Mouse (Mus musculus): ENCODE results near the gene Leng9. TPM values are rescaled to one million over a fixed set of nuclear protein-coding genes. Genes with fewer than 3 reads are reported as not detected.

Gene Leng9
- polyA plus RNA-seq, 1 experiment from 2014 or later, result 4.3 TPM

GRCm38 (mm10) chr7:4117050-4117814, 32.9 kb downstream of the Leng9 start:
- no peaks in the 10 kb centered on the region for H3K9me3 ChIP-seq (ENCODE audit: low read length)
- no peak overlapping the region for H3K4me3 ChIP-seq (ENCODE audit: low read length)
- WGBS, result 73% methylated on average over 8 of the region's 8 CpGs
- no peak overlapping the region for H3K27ac ChIP-seq (ENCODE audit: low read length)
- no peak overlapping the region for H3K9ac ChIP-seq (replicated peaks; ENCODE audit: low read length)
- peaks cover 7% of the 10 kb centered on the region; the same call in 1 of the 2 replicates for H3K4me1 ChIP-seq (ENCODE audit: insufficient read depth, low read length)
- no peak for ATAC-seq (ENCODE audit: low FRiP score, low TSS enrichment)
- H3K4me2 ChIP-seq (replicated peaks; ENCODE audit: low read depth, low read length), result no peak overlapping the region
- H3K27me3 ChIP-seq (ENCODE audit: insufficient read depth, low read length), result peaks cover 31% of the 10 kb centered on the region
- no peaks in the 10 kb centered on the region for H3K36me3 ChIP-seq (ENCODE audit: insufficient read depth, low read length)

- Histone ChIP-seq H3K36me3 (ENCODE audit: insufficient read depth, low read length) (no peaks in the 10 kb centered on the region), H3K4me2 (replicated peaks; ENCODE audit: low read depth, low read length) (no peak overlapping the region), H3K9me3 (ENCODE audit: low read length) (no peaks in the 10 kb centered on the region), H3K9ac (replicated peaks; ENCODE audit: low read length) (no peak overlapping the region), H3K27ac (ENCODE audit: low read length) (no peak overlapping the region), H3K4me1 (ENCODE audit: insufficient read depth, low read length) (no peaks in the 10 kb centered on the region), H3K27me3 (ENCODE audit: insufficient read depth, low read length) (no peaks in the 10 kb centered on the region; the same call in 1 of the 2 replicates), H3K4me3 (ENCODE audit: low read length) (no peak overlapping the region)
- WGBS, result 58% methylated on average over 3 of the region's 3 CpGs
- ATAC-seq (ENCODE audit: low FRiP score, low TSS enrichment), result no peak
Measured at GRCm38 (mm10) chr7:4111766-4112165, 38.4 kb downstream of the Leng9 start.

- Histone ChIP-seq H3K27me3 (ENCODE audit: insufficient read depth, low read length) (no peaks in the 10 kb centered on the region; the same call in 1 of the 2 replicates), H3K27ac (ENCODE audit: low read length) (no peak overlapping the region), H3K9me3 (ENCODE audit: low read length) (no peaks in the 10 kb centered on the region), H3K9ac (replicated peaks; ENCODE audit: low read length) (no peak overlapping the region), H3K4me2 (replicated peaks; ENCODE audit: low read depth, low read length) (no peak overlapping the region), H3K4me1 (ENCODE audit: insufficient read depth, low read length) (no peaks in the 10 kb centered on the region), H3K4me3 (ENCODE audit: low read length) (no peak overlapping the region), H3K36me3 (ENCODE audit: insufficient read depth, low read length) (no peaks in the 10 kb centered on the region)
- no peak for ATAC-seq (ENCODE audit: low FRiP score, low TSS enrichment)
- WGBS, result 24% methylated on average over 4 of the region's 4 CpGs
Measured at GRCm38 (mm10) chr7:4103411-4103810, 46.8 kb downstream of the Leng9 start.

GRCm38 (mm10) chr7:4101144-4101543, 49.0 kb downstream of the Leng9 start:
- H3K9me3 ChIP-seq (ENCODE audit: low read length), result no peaks in the 10 kb centered on the region
- ATAC-seq (ENCODE audit: low FRiP score, low TSS enrichment), result no peak
- WGBS, result 82% methylated on average over 5 of the region's 5 CpGs
- H3K27me3 ChIP-seq (ENCODE audit: insufficient read depth, low read length), result no peaks in the 10 kb centered on the region
- no peak overlapping the region for H3K4me3 ChIP-seq (ENCODE audit: low read length)
- H3K27ac ChIP-seq (ENCODE audit: low read length), result no peak overlapping the region
- no peak overlapping the region for H3K4me2 ChIP-seq (replicated peaks; ENCODE audit: low read depth, low read length)
- no peaks in the 10 kb centered on the region for H3K4me1 ChIP-seq (ENCODE audit: insufficient read depth, low read length)
- no peak overlapping the region for H3K9ac ChIP-seq (replicated peaks; ENCODE audit: low read length)
- H3K36me3 ChIP-seq (ENCODE audit: insufficient read depth, low read length), result no peaks in the 10 kb centered on the region

- H3K36me3 ChIP-seq (ENCODE audit: insufficient read depth, low read length), result no peaks in the 10 kb centered on the region
- no peak overlapping the region for H3K9ac ChIP-seq (replicated peaks; ENCODE audit: low read length)
- no peak for ATAC-seq (ENCODE audit: low FRiP score, low TSS enrichment)
- no peaks in the 10 kb centered on the region for H3K27me3 ChIP-seq (ENCODE audit: insufficient read depth, low read length)
- H3K27ac ChIP-seq (ENCODE audit: low read length), result no peak overlapping the region
- WGBS, result 69% methylated on average over 2 of the region's 2 CpGs
- H3K4me3 ChIP-seq (ENCODE audit: low read length), result no peak overlapping the region
- H3K4me1 ChIP-seq (ENCODE audit: insufficient read depth, low read length), result no peaks in the 10 kb centered on the region
- H3K4me2 ChIP-seq (replicated peaks; ENCODE audit: low read depth, low read length), result no peak overlapping the region
- H3K9me3 ChIP-seq (ENCODE audit: low read length), result no peaks in the 10 kb centered on the region
Measured at GRCm38 (mm10) chr7:4098832-4099231, 51.3 kb downstream of the Leng9 start.

- H3K4me3 ChIP-seq (ENCODE audit: low read length), result no peak overlapping the region
- H3K27ac ChIP-seq (ENCODE audit: low read length), result no peak overlapping the region
- WGBS, result 70% methylated on average over 2 of the region's 2 CpGs
- no peaks in the 10 kb centered on the region for H3K27me3 ChIP-seq (ENCODE audit: insufficient read depth, low read length)
- no peak overlapping the region for H3K9ac ChIP-seq (replicated peaks; ENCODE audit: low read length)
- no peaks in the 10 kb centered on the region for H3K9me3 ChIP-seq (ENCODE audit: low read length)
- no peaks in the 10 kb centered on the region for H3K4me1 ChIP-seq (ENCODE audit: insufficient read depth, low read length)
- no peak overlapping the region for H3K4me2 ChIP-seq (replicated peaks; ENCODE audit: low read depth, low read length)
- no peaks in the 10 kb centered on the region for H3K36me3 ChIP-seq (ENCODE audit: insufficient read depth, low read length)
- no peak for ATAC-seq (ENCODE audit: low FRiP score, low TSS enrichment)
Measured at GRCm38 (mm10) chr7:4098301-4098700, 51.9 kb downstream of the Leng9 start.

Other genes starting within 250 kb of the Leng9 start
- 0.13 and 0.19 TPM in 2 replicates for gene Lilra6, start 234.9 kb downstream of the Leng9 start, polyA plus RNA-seq (2015; fragmentation: Nextera tagmentation; extraction: Ambion mirVana)
- 0.90 and 1.4 TPM in 2 replicates for gene Lair1, start 87.2 kb downstream of the Leng9 start, polyA plus RNA-seq (2015; fragmentation: Nextera tagmentation; extraction: Ambion mirVana)
- 2.4 and 2.7 TPM in 2 replicates for gene Ttyh1, start 31.0 kb downstream of the Leng9 start, polyA plus RNA-seq (2015; fragmentation: Nextera tagmentation; extraction: Ambion mirVana)
- 59.7 and 74.2 TPM in 2 replicates for gene Leng8, start 13.3 kb downstream of the Leng9 start, polyA plus RNA-seq (2015; fragmentation: Nextera tagmentation; extraction: Ambion mirVana)
- gene Cdc42ep5, start 14.5 kb upstream of the Leng9 start, polyA plus RNA-seq (2015; fragmentation: Nextera tagmentation; extraction: Ambion mirVana), result 36.5 and 43.2 TPM in 2 replicates
- gene Lilra5, start 87.4 kb upstream of the Leng9 start, polyA plus RNA-seq (2015; fragmentation: Nextera tagmentation; extraction: Ambion mirVana), result not detected in 2 replicates
- not detected in 2 replicates for gene Ncr1, start 187.3 kb upstream of the Leng9 start, polyA plus RNA-seq (2015; fragmentation: Nextera tagmentation; extraction: Ambion mirVana)
- gene Gp6, start 247.4 kb upstream of the Leng9 start, polyA plus RNA-seq (2015; fragmentation: Nextera tagmentation; extraction: Ambion mirVana), result 0.39 TPM in 1 of 2 replicates, not detected in the other